Comparison of ENCODE assay signal across 19 mouse cellular contexts in genomic region chr3:82478179-82479138, GRCm38 (mm10).
DNase-seq lines count a peak whose midpoint lies in the region; ATAC-seq and TF ChIP-seq lines count a peak whose summit lies in the region.
"Had no signal": no experiment of that assay in that cellular context is flagged by ENCODE, and none has a peak within 500 bp of the region (broad histone marks: within the 10 kb centered on the region; RNA-seq: fewer than 3 reads in every experiment).

No protein-coding gene starts in this region.

- TF ChIP-seq CTCF in brain, embryonic 14.5 days (IDR thresholded peaks at IDR 0.05; ENCODE audit: borderline replicate concordance, extremely low read depth, insufficient read depth, insufficient read length) = no peak

- no peak overlapping the region for H3K27ac ChIP-seq in midbrain, embryonic 13.5 days
- H3K27ac ChIP-seq in midbrain, embryonic 11.5 days (ENCODE audit: low read depth, low read length) = no peak overlapping the region
- no peak overlapping the region for H3K27ac ChIP-seq in forebrain, embryonic 14.5 days (ENCODE audit: low read depth, low read length)
- H3K27ac ChIP-seq: embryonic facial prominence, embryonic 12.5 days; forebrain, embryonic 12.5 days; hindbrain, embryonic 15.5 days had no signal

- ATAC-seq in midbrain, embryonic 13.5 days = 0 out of 2 replicates have a peak, but pooled peaks have one; percentile 40
- no peak for ATAC-seq in midbrain, embryonic 11.5 days (ENCODE audit: low FRiP score)
- no peak for ATAC-seq in forebrain, embryonic 14.5 days
- ATAC-seq: forebrain, postnatal 0 days had no signal

- H3K27me3 ChIP-seq in midbrain, embryonic 13.5 days = no peaks in the 10 kb centered on the region
- H3K27me3 ChIP-seq in midbrain, embryonic 11.5 days (ENCODE audit: control insufficient read depth, insufficient read depth, low read length) = no peaks in the 10 kb centered on the region
- H3K27me3 ChIP-seq in forebrain, embryonic 14.5 days (replicated peaks; ENCODE audit: control insufficient read depth, insufficient read depth, low read length) = no peaks in the 10 kb centered on the region
- H3K27me3 ChIP-seq: embryonic facial prominence, embryonic 12.5 days; forebrain, embryonic 12.5 days; heart, embryonic 12.5 days; hindbrain, embryonic 15.5 days had no signal

- TF ChIP-seq POLR2A in brain, embryonic 14.5 days (IDR thresholded peaks at IDR 0.05; ENCODE audit: borderline replicate concordance, extremely low read depth, insufficient read depth, insufficient read length, poor library complexity, severe bottlenecking) = no peak

- no peaks in the 10 kb centered on the region for H3K36me3 ChIP-seq in midbrain, embryonic 13.5 days
- no peaks in the 10 kb centered on the region for H3K36me3 ChIP-seq in midbrain, embryonic 11.5 days (ENCODE audit: control insufficient read depth, insufficient read depth, low read length)
- H3K36me3 ChIP-seq in forebrain, embryonic 14.5 days (ENCODE audit: control insufficient read depth, insufficient read depth, low read length) = no peaks in the 10 kb centered on the region
- H3K36me3 ChIP-seq: embryonic facial prominence, embryonic 12.5 days; forebrain, embryonic 12.5 days; heart, embryonic 12.5 days; hindbrain, embryonic 15.5 days had no signal

- no peak overlapping the region for H3K4me2 ChIP-seq in midbrain, embryonic 13.5 days (replicated peaks)
- H3K4me2 ChIP-seq in midbrain, embryonic 11.5 days = no peak overlapping the region
- H3K4me2 ChIP-seq in forebrain, embryonic 14.5 days (ENCODE audit: low read length) = no peak overlapping the region
- H3K4me2 ChIP-seq: embryonic facial prominence, embryonic 12.5 days; forebrain, embryonic 12.5 days; heart, embryonic 12.5 days; hindbrain, embryonic 15.5 days had no signal

- H3K9me3 ChIP-seq in midbrain, embryonic 13.5 days = no peaks in the 10 kb centered on the region
- H3K9me3 ChIP-seq in midbrain, embryonic 11.5 days (ENCODE audit: control insufficient read depth, low read length) = no peaks in the 10 kb centered on the region
- no peaks in the 10 kb centered on the region for H3K9me3 ChIP-seq in forebrain, embryonic 14.5 days (replicated peaks; ENCODE audit: control insufficient read depth, low read length)
- H3K9me3 ChIP-seq: embryonic facial prominence, embryonic 12.5 days; forebrain, embryonic 12.5 days; heart, embryonic 12.5 days; hindbrain, embryonic 15.5 days had no signal

- H3K4me1 ChIP-seq in midbrain, embryonic 13.5 days (replicated peaks) = 0 out of 2 replicates have a peak, but pooled peaks cover 2% of the 10 kb centered on the region
- no peaks in the 10 kb centered on the region for H3K4me1 ChIP-seq in midbrain, embryonic 11.5 days (ENCODE audit: control insufficient read depth, insufficient read depth, low read length)
- no peaks in the 10 kb centered on the region for H3K4me1 ChIP-seq in forebrain, embryonic 14.5 days (ENCODE audit: control insufficient read depth, insufficient read depth, low read length)
- H3K4me1 ChIP-seq: embryonic facial prominence, embryonic 12.5 days; forebrain, embryonic 12.5 days; heart, embryonic 12.5 days; hindbrain, embryonic 15.5 days had no signal

- no peak overlapping the region for H3K9ac ChIP-seq in midbrain, embryonic 13.5 days (replicated peaks)
- no peak overlapping the region for H3K9ac ChIP-seq in midbrain, embryonic 11.5 days (ENCODE audit: low read length)
- no peak overlapping the region for H3K9ac ChIP-seq in forebrain, embryonic 14.5 days (ENCODE audit: low read length)
- H3K9ac ChIP-seq: embryonic facial prominence, embryonic 12.5 days; forebrain, embryonic 12.5 days; forebrain, postnatal 0 days; heart, embryonic 12.5 days; hindbrain, embryonic 15.5 days had no signal

- H3K4me3 ChIP-seq in midbrain, embryonic 13.5 days (replicated peaks) = no peak overlapping the region
- no peak overlapping the region for H3K4me3 ChIP-seq in midbrain, embryonic 11.5 days (ENCODE audit: low read depth, low read length)
- H3K4me3 ChIP-seq in forebrain, embryonic 14.5 days (ENCODE audit: low read depth, low read length) = no peak overlapping the region
- H3K4me3 ChIP-seq: embryonic facial prominence, embryonic 12.5 days; forebrain, embryonic 12.5 days; heart, embryonic 12.5 days; hindbrain, embryonic 15.5 days had no signal

- no peak for DNase-seq in midbrain, embryonic 11.5 days (ENCODE audit: low spot score, missing footprints)
- peak; percentile 59 for DNase-seq in MN1 (ENCODE audit: low spot score)
- DNase-seq in brain, embryonic 14.5 days (ENCODE audit: low read depth) = peak; percentile 27
- DNase-seq in mesoderm, embryonic 11.5 days (ENCODE audit: low read depth, low spot score) = peak; percentile 10
- no peak for DNase-seq in forebrain, embryonic 14.5 days (ENCODE audit: low spot score)
- DNase-seq in layer of hippocampus, postnatal 10 days (ENCODE audit: low spot score in 2 of 2) = no peak
- DNase-seq: adrenal gland, adult 8-10 months; adrenal gland, postnatal 36 days; cerebellum, adult 11 months; cerebellum, adult 8-10 months; cerebellum, postnatal 14 days; embryo, embryonic 11 days; forebrain, postnatal 0 days; gastrocnemius, postnatal 25 days had no signal

- 59% methylated on average over 3 of the region's 3 CpGs for WGBS in midbrain, embryonic 13.5 days
- 70% methylated on average over 3 of the region's 3 CpGs for WGBS in midbrain, embryonic 11.5 days
- 69% methylated on average over 3 of the region's 3 CpGs for WGBS in forebrain, embryonic 14.5 days

Comparison
In these comparisons a context has a peak if more than half of its experiments do, and no peak if none do; other contexts are left out.
1. DNase-seq: peak in MN1 (single experiment), brain, embryonic 14.5 days (single experiment) and mesoderm, embryonic 11.5 days (single experiment); none in midbrain, embryonic 11.5 days (single experiment), forebrain, embryonic 14.5 days (single experiment) and layer of hippocampus, postnatal 10 days (0 of 2).